Mouse (Mus musculus): ENCODE data around the gene Gpc6.

DNA sequence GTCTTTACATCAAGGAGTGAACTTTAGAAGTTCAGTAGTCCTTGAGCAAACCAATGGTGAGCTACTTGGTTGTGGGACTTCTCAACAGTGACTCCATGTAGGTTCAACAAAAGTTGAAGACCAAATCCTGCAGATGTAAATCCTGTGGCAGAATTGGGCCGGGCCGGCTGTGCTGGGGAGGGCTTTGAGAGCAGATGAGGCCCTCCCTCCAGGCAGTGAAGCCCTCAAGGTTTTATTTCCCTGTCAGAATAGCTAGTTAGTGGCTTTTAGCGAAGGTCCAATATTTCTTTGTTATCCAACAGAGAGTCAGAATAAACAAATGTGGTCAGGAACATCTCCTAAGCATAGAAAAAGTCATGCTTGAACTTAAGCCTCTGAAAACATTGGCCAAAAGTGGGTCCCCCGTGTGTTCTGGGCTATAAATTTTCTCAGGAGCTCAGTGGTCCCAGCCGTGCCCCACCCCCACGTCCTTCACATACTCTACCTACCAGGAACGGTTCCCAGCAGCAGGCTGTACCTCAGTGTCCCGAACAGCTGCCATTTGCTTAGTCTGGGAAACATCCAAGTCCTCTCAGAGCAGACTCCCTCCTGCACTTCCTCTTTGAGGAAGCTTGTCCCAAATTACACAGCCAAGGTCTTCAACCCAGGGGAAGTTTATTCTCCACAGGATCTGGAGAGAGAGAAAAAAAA lies 983.3 kb downstream of the Gpc6 start:
- TF ChIP-seq POLR2A (IDR thresholded peaks at IDR 0.05; ENCODE audit: extremely low read depth, insufficient read depth, low read length) (no peak), CTCF (IDR thresholded peaks at IDR 0.05; ENCODE audit: extremely low read depth, insufficient read depth, low read length) (no peak)

Data from cortical plate, adult 2 months (tissue).